Mouse (Mus musculus): ENCODE results near the gene Nes.

DNA sequence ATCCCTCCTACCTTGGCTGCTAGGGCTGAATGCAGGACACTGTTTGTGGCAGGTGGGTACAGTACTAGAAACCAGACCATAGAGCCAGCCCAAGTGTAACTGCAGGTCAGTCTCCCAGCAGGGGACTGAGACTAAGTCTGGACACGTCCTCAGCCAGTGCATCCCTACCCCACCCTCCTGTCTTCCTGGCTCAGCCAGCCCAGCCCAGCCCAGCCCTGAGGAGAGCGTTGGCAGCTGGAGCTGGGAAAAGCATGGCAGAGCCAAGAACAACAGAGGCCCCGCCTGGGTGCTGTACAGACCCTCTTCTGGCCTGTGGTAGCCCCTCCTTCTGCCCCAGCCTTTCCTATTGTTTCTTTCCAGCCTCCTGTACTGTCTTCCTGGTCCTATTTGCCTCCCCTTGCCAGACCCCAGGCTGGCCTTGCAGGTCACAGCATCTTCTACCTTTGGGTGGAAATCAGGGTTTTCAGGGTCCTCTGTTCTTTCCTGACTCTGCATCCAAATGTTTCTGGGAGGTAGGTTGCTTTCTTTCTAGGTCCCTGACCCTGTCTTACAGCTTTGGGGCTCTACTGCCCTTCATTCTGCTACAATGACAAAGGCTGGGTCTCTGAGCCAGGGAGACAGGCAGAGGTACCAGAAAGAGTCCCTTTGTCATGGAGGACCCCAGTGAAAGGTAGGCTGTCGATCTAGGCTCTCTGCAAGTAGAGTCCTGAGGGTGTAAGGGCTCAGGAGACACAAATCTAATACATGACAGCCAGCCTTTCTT is 25.9 kb upstream of the Nes start:
- no peak for TF ChIP-seq CTCF (IDR thresholded peaks at IDR 0.05; ENCODE audit: borderline replicate concordance, insufficient read depth, low read depth, low read length)
- no peak for TF ChIP-seq POLR2A (IDR thresholded peaks at IDR 0.05; ENCODE audit: borderline replicate concordance, insufficient read depth, low read length)

Data from cerebellum, adult 2 months (tissue).